Mouse (Mus musculus) brain, embryonic 14.5 days (tissue): ENCODE data around the gene Gtf2e1. TPM values are rescaled to one million over a fixed set of nuclear protein-coding genes. Genes with fewer than 3 reads are reported as not detected.
A peak's percentile ranks its signal among the peaks of the same experiment; 100 is the strongest.

Experiments
- DNase-seq: peaks from one replicate; pipeline ENCODE4 v3.0.0-alpha.2; 2011; ENCODE audit warnings: low read depth
- CTCF ChIP-seq: fragments of 200-500 bp; IDR thresholded peaks from 2 replicates; pipeline ENCODE4 v1.5.1; 2012; ENCODE audit warnings: inconsistent platforms, mild to moderate bottlenecking, moderate library complexity, borderline replicate concordance; ENCODE audit not compliant: insufficient read depth, insufficient read length; ENCODE audit errors: extremely low read depth
- POLR2A ChIP-seq: fragments of 200-500 bp; IDR thresholded peaks from 2 replicates; pipeline ENCODE4 v1.6.1; 2012; ENCODE audit warnings: mild to moderate bottlenecking, inconsistent platforms, borderline replicate concordance; ENCODE audit not compliant: poor library complexity, insufficient read depth, insufficient read length, severe bottlenecking; ENCODE audit errors: extremely low read depth
- polyA plus RNA-seq: library from polyadenylated mRNA; depleted of rRNA; stranded (reverse); fragments of >200 nt; gene quantifications from 2 replicates; pipeline ENCODE4 v1.2.3, GENCODE M21; 2012; rRNA removed

The Gtf2e1 gene
- 26.7 and 27.5 TPM in 2 replicates for polyA plus RNA-seq

DNA sequence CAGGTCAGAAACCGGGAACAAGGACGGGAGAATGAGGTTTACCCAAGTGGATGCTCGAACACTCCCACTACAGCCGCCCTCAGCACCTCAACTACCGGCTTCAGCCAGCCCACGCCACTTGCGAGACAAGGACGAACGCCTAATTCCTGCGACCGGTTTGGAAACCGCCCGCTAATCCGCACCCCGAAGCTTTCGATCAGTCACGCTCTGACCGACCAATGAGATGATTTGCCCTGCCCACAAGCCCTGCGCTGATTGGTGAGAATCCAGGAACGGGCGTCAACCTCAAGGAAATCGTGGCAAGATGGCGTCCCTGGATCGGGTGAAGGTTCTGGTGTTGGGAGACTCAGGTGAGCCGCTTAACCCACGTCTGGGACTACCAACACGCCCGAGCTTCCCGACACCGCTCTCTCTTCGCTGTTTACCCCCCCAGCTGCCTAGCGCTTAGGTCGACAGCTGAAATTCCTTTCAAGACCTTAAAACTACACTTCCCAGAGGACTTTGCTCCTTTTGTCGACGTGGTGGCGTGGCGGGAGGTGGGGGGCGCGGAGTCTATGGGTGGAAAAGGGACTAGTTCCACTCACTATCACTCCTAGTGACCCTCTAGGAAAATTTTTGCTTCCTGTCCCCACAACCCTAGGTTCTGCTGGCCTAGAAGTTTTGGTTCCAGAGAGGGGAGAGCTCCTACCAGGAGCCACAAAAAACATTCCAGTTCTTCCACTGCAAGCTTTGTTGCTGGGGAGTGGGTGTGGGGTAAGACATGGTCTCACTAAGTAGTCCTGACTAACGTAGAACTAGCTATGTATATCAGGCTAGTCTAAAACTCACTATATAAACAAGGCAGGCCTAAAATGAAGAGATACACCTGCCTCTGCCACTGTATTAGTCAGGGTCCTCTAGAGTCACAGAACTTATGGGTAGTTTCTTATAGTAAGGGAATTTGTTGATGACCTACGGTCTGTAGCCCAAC, at the start of gene Gtf2e1, which contains the start of gene Rabl3:
Gene Gtf2e1 (minus strand): TSS at position 179 of the 970 bp plus-strand sequence.
Gene Rabl3 (plus strand): TSS at position 275 of the 970 bp plus-strand sequence.
- TF ChIP-seq POLR2A (peak; percentile 71; the same call in 1 of the 2 replicates), CTCF (no peak)
- peak; percentile 100 for DNase-seq

DNA sequence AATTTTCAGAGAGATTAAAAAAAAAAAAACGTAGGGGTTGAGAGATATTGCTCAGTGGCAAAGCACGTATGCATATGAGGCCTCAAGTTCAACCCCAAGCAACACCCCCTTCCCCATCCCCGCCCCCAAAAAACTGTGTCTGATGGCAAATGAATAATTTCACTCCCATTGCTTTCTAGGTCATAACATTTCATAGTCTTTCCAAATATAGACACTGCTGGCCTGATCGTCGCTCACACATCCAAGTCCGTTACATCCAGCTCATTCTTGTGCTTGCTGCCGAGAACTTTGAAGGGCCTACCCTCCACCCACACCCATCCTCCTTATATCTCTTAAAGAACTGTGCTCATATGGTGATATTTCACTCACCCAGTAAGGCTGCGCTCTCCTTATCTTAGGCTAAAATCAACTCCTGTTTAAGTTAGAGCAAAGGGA, 45.6 kb upstream of the Gtf2e1 start:
- DNase-seq, result no peak
- no peak for TF ChIP-seq CTCF
- no peak for TF ChIP-seq POLR2A

DNA sequence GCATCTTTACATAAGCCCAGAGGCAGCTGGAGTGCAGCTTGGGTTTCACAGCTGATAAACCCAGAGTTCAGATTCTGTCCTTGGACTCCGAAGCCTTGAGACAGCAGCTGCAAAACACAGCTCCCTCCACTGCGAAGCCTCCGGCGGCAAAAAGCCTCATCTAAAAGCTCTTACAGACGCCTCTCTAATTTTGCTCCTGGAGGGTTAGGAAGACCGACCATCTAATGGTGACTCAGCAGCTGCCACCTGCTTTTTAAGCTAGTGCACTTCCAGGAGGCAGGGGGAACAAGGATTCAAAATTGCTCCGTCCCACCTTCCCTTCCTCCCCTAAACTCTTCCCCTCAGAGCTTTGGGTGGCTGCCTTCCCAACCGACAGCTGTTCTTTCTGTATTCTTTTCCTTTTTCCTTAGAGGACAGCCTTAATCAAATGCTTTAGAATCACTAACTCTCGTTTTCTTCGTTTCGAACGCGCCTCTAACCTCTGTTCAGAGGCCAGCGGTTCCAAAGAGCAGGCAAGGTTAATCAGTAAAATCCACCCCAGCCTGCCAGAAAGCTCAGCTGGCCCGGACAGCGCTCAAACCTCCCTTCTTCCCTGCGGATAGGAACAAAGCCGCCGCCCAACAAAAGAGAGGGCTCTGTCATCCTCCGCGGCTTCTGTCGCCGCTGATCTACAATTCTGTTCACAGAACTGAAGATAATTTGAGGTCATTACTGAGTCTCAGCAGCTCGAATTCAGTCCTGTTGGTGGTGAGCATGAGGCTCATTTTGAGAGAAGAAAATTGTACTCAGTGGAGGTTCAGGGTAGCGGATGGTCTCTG, 44.8 kb upstream of the Gtf2e1 start:
- TF ChIP-seq POLR2A, result 0 out of 2 replicates have a peak, but pooled peaks have one; percentile 4
- TF ChIP-seq CTCF, result no peak
- DNase-seq, result peak; percentile 94

DNA sequence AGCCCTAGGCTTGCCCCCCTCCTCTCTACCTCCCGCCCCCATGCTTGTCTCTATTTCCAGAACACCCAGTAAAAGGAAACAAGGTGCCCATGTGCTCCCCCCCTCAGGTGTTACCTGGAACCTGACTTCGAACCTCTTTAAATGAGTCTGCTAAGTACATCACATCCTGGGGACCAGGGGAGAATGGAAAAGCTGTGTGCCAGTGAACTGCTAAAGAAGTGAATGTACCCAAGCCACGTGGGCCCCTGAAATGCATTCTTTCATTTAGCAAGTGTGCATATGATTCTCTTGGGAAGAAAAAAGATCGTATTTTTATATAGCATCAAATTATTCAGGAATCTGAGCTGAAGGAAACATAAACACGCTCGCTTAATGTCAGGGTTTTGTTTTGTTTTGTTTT, 44.2 kb upstream of the Gtf2e1 start:
- no peak for TF ChIP-seq POLR2A
- no peak for TF ChIP-seq CTCF
- no peak for DNase-seq

DNA sequence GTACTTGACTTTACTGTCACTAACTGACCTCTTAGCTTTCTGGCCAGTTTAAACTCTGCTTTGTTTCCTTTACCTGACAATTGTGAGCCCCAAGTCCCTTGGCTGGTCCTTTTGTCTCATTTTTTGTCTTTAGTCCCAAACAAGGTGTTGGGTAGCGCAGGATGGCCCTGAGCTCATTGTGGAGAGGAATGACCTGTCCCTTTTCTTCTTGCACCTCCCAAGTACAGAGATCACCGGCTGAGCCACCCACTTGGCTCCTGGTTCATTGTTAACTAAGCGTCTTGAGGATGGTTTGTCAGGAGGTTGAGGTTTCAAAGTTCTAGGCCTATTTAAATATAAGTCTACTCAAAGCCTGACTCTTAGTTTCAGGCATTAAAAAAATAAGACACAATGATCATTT, 43.7 kb upstream of the Gtf2e1 start:
- no peak for DNase-seq
- TF ChIP-seq POLR2A (no peak), CTCF (no peak)

DNA sequence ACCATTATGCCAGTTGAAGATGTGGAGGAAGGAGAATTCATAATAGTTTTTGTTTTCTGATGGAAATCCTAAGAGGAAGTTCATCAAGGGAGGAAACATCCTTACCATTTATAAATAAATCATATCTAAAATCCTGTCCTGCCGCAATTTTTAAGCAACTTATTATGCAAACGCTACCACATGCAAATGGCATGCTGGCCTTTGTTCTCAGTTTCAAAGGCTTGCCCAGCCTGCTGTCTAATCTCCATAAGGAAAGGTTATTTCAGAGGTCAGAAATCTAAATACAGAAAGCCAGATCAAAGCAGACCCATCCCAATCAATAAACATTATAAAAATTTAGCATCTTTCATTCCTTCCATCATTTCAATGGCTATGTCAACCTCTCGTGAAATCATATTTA, 42.3 kb upstream of the Gtf2e1 start:
- TF ChIP-seq CTCF (no peak), POLR2A (no peak)
- DNase-seq, result peak; percentile 56

DNA sequence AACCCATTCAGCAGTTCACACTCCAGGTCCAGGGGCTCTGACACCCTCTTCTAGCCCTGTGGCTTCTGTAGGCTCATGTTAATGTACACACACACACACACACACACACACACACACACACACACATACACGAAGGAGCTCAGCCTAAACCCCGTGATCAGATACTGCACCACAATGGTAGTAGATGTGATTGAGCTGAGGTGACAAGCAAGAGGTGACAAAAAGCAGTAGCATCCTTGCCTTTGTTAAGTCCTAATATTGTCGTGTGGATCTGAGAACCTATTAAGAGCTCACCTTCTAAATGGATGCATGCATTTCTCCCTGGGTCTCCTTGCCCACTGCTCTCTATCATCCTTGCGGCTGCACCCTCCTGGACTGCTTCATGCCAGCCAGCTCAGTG, 41.1 kb upstream of the Gtf2e1 start:
- no peak for DNase-seq
- TF ChIP-seq CTCF (no peak), POLR2A (no peak)

DNA sequence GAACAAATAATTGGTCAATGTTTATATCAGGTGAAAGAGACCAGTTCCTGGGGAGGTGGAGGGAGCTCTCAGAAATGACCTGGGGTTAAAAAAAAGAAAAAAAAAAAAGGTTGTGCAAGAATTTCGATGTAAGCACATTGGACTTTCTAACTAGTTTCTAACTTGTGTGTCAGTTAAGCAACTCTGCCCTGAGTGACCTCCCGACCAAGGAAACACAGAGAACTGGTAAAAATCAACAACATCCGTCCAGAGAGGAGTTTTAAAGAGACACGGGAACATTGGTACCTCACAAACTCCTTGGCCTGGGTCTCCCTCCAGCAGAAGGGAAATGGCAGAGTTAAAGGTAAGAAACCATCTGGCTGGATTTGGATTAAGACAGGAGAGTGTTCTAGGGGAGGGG, 40.4 kb upstream of the Gtf2e1 start, which contains the start of gene Hgd:
Gene Hgd (plus strand): TSS at position 160 of the 400 bp plus-strand sequence.
- DNase-seq, result no peak
- TF ChIP-seq CTCF, result no peak
- no peak for TF ChIP-seq POLR2A

DNA sequence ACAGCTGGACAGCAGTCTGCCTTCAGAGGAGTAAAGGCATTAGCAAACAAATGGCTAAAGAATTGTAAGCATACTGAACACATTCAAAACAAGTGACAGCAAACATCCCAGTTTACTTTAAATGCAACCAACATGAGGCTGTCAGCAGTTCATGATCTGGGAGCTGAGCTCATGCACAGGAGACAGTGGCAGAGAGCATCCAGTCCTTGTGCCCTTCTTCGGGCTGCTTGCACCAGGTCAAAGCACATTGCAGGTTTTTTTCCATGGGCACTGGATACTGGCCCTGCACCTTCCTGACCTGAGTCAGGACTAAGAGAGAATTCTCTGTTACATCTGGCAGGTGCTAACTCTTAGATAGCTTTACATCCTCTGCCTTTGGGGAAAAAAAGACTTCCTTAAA, 40.0 kb upstream of the Gtf2e1 start:
- no peak for TF ChIP-seq POLR2A
- TF ChIP-seq CTCF, result no peak
- no peak for DNase-seq

DNA sequence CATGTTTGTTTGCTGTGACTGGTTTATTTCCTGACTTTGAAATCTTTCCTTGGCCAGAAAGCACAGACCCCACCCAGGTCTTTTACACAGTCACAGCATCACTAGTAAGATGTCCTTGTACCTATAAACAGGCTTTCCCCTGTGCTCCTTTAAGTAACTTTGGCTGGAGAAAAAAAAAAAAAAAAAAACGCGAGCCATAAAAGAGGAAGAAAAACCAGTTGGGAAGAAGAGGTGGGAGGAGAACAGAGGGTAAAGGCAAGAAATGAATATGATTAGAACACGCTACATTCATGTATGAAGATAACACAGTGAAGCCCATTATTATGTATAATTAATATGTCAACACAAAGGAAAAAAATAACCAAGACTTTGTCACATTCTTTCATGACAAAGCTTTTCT, 35.7 kb upstream of the Gtf2e1 start:
- DNase-seq, result no peak
- TF ChIP-seq POLR2A (no peak), CTCF (no peak)

DNA sequence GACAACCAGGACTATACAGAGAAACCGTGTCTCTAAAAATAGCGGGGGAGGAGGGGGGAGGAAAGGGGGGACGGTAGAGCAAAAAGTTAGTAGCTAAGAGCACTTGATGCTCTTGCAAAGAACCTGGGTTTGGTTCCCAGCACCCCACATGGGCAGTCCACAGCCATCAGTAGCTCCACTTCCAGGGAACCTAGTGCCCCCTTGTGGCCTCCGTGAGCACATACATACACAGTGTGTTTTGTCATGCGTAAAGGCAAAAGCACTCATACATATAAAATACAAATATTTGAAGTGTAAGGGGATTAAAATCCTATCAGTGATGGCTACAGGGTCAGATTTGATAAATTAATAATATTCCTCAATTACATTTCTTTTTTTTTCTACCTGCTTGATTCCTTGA, 33.5 kb upstream of the Gtf2e1 start:
- no peak for DNase-seq
- TF ChIP-seq CTCF (peak; percentile 5; the same call in 1 of the 2 replicates), POLR2A (no peak)

DNA sequence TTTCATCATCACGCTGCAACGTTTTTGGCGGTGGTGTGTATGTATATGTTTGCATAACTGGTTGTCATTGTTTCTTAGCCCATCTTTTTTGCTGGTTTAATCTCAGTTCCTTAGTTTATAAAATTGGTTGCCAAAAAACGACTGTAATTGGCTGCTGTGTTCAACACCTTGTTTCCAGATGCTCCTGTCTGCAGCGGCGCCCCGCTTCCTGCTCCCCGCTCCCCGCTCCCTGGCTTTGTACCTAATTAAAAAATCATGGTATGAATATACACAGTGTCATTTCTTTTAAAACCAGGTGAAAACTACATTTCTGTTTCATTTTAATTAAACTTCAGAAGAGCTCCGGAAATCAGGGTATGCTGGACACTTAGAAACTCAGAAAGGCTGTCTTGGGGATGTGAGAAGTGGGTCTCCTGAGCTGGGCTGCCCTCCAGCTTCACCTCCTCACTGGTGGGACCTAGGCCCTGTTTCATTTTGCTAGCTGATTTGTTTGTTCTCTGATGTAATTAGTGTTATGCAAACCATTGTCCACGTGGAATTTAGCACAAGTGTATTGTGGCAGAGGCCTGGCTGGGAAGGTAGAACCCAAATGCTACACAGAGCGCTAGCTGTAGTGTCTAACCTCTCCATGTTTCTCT, 32.6 kb upstream of the Gtf2e1 start:
- DNase-seq, result no peak
- TF ChIP-seq CTCF (no peak), POLR2A (no peak)
